Mouse (Mus musculus) ES-Bruce4 (cell line): ENCODE measurements at regions not wholly inside any gene's neighbourhood (a gene's known extent, or its start where the extent isn't known, plus 50 kb on each side); places are given as distances from the start of the nearest gene placed in this dataset.

Source experiments
- CTCF ChIP-seq: IDR thresholded peaks from one replicate; pipeline ENCODE4 v1.8.1; 2011; ENCODE audit warnings: low read depth, low read length
- POLR2A ChIP-seq: IDR thresholded peaks from one replicate; pipeline ENCODE4 v1.8.1; 2011; ENCODE audit warnings: low read length; ENCODE audit not compliant: insufficient read depth

DNA sequence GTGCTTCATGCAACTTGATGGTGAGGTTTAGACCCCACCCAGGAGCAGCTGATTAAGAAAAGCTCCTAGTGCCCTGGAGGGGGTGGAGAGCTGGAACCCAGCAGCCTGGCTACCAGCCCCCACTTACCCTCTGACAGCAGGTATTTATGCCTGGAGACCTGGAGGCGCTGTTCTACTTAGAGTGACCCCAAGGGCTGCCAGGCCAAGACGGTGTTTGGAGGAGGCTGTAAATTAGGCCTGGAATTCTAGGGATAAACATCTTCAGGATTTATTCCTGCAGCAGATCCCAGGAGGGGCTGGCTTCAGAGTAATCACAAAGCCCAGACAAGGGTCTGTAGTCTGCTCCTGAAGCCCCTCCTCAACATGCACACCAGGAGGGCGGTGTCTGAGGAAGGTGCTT is 76.0 kb upstream of the Stx18 start:
- TF ChIP-seq POLR2A (no peak), CTCF (no peak)
